Mouse (Mus musculus) cerebellum, adult 9-10 months (tissue): ENCODE measurements around the gene Pi4kb.
"Not testable (repeated sequence)": the region's sequence is repeated elsewhere in the genome, so short reads cannot be mapped to it uniquely, and the experiment has no call there.

Experiments
- DNase-seq: peaks from one replicate; pipeline ENCODE4 v3.0.0; 2022

Gene Pi4kb

DNA sequence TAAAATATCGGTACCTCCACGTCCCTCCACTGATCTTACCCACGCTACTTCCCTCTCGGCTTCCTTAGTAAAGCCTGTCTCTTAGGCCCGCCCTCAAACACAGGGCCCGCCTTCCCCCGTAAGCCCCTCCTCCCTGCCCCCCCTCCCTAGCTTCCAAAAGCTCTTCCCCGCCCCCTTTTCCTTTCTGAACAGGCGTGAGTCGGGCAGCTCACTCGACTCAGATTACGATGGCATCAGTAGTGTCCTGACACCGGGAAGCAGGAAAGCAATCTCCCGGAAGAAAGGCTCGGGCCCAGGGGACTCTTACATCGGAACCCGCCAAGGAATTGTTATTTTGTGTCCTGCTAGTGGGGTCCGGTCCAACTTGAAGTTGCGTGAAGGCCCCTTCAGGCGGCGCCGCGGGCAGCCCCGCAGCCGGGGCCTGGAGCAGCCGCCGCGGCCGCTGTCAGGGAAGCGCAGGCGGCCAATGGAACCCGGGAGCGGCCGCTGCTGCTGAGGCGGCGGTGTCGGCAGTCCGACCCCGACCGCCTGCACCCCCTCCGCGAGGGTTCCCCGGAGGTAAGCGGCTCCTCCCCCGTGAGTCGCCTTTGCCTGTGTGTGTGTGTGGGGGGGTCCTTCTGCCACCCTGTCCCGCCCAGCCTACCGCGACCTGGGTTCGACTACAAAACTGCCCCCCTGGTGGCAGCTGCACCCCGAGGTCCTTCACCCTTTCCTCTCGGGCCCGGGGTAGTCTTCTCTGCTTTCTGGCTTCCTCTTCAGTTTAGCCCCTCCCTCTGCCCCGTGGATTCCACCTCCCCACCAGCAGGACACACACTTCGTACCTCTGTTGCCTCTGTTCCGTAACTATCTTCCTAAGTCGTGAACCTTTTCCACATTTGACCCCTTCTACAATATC is at the start of gene Pi4kb:
Gene Pi4kb, plus strand, starts transcription at position 204 of the 895 bp plus-strand sequence.
- peak; percentile 90 for DNase-seq

DNA sequence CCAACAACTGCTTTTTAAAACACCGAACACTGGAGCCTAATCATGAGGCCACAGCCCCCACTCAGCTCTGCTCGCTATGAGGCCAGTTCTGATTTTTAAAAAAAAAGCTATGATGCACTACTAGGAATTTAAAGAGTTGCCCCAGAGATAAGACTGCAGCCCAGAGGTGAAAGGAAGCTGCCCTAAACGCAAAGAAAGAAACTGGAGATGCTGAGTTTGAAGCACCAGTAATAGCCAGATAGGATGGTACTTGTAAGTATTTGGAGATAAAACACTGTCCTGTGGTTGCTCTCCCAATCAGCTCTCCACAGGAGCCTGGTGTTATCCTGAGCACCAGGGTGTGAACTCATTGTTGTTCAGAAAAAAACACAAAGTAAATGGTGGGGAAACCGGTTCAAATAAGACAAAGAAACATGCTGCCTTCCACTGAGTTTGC is 48.2 kb upstream of the Pi4kb start:
- DNase-seq, result not testable (repeated sequence)

DNA sequence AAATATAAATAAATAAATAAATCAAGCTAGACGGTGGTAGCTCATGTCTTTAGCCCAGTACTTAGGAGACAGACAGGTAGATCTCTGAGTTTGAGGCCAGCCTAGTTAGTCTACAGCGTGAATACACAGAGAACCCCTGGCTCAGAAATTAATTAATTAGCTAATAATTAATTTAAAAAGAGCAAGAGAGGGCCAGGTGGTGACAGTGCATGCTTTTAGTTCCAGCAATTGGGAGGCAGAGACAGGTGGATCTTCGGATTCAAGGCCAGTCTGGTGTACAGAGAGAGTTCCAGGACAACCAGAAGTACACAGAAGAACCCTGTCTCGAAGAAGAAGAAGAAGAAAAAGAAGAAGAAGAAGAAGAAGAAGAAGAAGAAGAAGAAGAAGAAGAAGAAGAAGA is 45.6 kb upstream of the Pi4kb start:
- not testable (repeated sequence) for DNase-seq

DNA sequence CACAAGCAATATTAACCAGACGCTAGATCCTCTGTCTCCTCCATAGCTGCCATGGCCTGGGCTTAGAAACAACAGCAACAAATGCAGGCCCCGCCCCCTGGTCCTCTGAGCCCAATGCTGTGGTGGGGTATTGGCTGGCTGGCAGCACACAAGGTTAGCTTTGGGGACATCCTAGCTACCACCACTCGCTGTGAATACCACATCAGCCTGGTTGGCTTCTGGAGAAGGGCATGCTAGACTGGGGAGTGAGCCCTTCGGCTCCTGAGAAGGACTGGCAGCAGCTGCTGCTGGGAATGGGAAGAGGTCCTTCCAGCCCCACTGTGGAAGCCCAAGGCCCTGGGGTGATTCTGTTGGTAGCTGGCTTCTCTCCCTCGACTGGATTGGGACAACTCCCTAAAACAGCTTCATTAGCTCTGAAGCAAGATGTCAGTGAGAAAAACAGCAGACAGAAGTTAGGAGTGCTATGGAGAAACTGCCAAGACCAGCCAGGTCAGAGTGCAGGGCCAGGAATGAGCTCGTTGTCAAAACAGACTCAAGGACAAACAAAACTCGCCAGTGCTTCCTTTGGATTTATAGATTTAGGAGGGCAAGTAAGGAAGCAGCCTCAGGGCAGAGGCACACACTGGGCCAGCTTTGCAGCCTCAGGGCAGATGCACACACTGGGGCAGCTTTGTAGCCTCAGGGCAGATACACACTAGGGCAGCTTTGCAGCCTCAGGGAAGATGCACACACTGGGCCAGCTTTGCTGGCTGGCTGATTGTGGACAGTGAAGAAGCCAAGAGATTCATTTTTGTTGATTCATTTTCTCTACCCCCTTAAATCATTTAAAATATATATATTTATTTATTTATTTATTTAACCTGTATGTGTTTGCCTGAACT is 43.9 kb upstream of the Pi4kb start:
- DNase-seq, result not testable (repeated sequence)

DNA sequence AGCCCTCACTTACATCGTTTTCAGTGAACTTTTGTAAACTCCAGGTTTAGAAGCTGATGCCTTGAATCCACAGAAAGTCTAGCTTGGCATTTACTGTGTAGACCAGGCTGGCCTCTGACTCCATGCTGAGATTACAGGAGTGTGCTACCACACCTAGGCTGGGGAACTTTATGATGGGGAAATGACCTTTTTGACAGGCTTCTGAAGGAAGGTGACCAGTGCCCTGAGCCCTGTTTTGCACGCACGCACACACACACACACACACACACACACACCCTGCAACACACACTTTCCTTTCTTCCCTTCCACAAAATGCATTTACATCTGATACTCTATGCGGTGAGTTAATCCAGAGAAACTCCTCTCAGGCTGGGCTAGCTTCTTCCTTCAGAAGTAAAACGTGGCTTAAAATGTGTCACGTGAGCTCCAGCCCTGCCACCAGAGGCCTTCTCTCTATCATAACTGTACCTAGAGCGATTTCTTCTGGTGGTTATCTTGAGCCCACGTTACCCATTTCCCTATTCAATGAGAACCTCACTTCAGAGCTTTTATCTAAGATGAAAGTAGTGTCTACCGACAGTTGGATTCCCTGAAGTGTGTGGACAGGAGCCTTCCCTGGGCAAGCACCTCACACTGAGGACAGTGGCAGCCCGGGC is 43.0 kb upstream of the Pi4kb start:
- not testable (repeated sequence) for DNase-seq

DNA sequence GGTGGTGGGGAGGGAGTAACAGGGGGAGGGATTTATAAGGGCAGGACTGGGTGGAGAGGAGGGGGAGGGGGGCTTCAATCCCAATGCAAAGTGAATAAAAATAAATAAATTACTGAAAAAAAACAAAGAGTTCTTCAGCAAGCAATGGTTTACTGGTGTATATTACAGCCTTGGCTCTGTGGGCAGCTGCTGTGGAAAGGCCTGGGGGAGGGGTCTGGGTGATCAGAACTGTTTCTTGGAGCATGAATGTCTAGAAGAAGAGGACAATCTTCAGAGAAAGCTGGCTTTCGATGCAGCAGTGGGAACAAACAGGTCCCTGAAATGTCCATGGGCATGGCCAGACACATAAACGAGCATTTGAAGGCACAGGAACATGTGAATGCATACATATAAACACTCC is 42.3 kb upstream of the Pi4kb start:
- DNase-seq, result not testable (repeated sequence)

DNA sequence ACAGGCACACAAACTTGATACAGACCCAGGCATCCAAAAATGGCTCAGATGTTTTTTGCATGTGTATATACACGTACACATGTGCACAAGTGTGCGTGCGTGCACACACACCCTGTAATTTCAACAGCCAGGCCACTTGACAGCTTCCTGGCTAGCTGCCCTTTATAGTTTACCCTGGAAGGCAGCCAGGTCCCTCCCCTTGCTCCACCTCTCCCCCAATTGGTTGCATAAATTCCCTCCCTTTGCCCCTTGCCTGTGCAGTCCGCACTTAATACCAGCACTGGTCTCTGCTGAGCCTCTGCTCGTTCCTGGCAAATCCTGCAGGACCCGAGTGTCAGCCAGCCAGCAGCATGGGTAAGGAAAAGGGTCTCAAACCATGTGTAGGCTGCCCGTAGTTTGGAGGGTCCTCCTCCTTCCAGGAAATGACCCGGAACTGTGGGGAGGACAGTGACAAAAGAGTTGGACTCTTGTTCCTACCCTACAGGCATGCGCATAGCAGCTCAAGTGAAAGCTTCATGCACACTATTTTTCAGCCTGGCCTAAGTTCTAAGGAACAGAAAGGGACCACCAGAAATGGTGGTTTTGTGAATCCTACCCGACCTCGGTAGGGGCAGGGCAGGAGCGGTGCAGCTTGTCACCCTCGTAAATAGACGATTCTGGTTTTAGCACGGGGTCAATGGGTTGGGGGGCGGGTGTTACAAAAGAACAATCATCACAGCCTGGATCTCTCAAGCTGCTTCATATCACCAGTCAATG is 41.5 kb upstream of the Pi4kb start, which contains the start of gene Selenbp1:
Gene Selenbp1, plus strand, starts transcription at position 248 of the 756 bp plus-strand sequence.
- peak; percentile 39 for DNase-seq

DNA sequence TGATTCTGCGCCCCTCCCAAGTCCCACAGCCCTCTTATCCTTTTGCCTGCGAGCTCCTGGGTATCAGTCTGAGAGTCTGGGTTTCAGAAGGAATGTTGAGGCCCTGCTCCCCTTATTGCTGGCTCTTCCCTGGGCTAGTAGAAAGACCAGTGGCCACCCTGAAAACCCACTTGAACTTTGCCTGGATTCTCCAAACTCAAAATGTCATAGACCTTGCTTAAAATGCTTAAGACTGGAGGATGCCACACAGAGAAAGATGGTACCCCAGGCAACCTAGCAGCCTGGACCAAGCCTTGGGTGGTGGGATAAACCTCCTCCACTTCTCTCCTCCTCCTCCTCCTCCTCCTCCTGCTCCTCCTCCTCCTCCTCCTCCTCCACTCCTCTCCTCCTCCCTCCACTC is 40.9 kb upstream of the Pi4kb start:
- DNase-seq, result not testable (repeated sequence)

DNA sequence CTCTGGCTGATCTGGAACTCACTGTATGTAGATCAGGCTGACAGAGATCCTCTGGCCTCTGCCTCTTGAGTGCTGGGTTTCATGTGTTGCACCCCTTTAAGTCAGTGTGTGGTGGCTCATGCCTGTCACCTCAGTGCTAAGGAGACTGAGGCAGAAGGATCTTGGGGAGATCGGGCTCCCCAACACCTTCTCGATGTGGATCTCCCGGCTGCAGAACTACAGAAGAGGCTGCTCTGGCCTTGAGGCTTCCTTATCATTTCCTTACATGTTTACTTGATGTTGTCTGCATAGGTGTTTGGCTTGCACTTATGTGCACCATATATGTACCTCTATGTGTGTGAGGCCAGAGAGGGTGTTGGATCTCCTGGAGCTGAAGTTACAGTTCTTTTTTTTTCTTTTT is 40.0 kb upstream of the Pi4kb start:
- not testable (repeated sequence) for DNase-seq

DNA sequence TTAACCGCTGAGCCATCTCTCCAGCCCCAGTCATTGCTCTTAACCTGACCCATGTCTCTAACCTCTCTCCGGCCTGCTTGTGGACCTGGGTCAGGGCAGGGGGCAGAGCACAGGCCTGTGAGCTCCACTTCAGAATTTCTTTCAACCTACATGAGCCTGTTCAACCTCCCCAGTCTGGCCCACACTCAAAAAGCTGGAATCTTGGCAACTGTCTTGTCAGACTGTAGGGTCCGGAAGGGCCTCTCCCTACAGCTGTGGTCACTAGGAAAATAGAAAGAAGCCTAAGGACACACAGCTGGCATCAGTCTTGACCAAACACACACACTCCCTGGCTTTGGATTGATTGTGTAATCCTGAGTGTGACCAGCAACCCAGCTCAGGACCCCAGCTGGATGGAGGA is 39.2 kb upstream of the Pi4kb start:
- not testable (repeated sequence) for DNase-seq

DNA sequence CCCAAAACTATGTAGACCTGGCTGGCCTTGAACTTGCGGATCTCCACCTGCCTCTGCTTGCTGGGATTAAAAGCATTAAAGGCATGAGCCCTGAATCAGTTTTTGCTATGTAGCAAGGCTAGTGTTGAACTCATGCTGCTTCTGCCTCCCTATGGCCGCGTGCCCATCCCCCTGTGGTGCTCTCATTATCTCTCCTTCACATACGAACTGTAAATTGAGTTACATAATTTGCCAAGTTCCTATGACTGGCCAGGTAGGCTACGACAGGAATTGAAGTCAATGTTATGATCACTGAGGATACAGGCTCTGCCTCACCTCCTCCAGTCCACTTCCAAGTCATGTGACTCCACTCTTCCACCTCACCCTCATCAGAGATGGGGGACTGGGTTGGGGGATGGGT is 38.4 kb upstream of the Pi4kb start:
- DNase-seq, result not testable (repeated sequence)

DNA sequence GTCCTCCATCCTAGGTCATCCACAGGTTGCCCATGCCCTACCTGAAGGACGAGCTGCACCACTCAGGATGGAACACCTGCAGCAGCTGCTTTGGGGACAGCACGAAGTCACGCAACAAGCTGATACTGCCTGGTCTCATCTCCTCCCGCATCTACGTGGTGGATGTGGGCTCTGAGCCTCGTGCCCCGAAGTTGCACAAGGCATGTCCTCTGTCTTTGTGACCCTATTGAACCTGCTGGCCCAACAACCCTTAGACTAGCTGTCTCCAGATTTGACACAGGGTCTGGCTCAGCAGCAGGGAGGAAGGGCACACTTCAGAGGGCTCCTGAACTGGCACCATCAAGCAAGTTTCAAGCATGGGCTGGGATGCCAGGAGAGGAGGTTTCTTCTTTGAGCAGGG is 37.3 kb upstream of the Pi4kb start:
- DNase-seq, result not testable (repeated sequence)

DNA sequence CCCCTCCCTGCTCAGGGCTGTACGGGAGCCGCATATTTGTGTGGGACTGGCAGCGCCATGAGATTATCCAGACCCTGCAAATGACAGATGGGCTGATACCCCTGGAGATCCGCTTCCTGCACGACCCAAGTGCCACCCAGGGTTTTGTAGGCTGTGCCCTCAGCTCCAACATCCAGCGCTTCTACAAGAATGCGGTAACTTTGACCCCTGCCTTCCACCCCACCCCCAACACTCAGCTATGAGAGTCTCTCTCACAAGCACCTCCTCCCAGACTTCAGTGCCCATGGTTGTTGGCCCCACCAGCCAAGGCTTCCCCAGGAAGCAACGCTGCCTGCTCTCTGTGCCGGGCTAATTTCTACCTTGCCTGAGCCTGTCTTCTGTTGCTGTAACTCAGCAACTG is 34.5 kb upstream of the Pi4kb start:
- not testable (repeated sequence) for DNase-seq

DNA sequence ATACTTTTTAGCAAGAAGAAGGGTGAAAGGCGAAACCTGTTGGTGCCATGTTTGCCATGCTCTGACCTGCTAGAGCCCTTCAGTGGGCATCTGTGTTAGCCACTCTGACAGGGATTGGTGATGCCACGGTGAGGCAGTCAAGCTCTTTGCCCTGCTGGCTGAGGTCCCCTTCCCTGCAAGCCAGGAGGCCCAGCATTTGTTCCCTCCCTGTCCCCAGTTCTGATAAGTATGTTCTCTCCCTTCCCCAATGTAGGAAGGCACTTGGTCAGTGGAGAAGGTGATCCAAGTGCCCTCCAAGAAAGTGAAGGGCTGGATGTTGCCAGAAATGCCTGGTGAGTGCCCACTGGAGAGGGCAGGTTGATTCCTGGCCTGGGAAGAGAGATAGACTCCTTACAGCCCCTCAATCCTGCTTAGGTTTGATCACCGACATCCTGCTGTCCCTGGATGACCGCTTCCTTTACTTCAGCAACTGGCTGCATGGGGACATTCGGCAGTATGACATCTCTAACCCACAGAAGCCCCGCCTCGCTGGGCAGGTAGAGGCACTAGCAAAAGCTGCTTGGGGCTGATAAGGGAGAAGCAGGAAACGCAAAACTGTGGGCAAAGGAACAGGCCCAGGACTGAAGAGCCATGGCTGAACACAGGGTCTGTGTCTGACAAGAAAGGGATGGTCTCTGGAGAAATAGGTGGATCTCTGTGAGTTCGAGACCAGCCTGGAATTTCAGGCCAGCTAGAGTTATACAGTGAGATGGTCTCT is 32.1 kb upstream of the Pi4kb start:
- DNase-seq, result not testable (repeated sequence)

DNA sequence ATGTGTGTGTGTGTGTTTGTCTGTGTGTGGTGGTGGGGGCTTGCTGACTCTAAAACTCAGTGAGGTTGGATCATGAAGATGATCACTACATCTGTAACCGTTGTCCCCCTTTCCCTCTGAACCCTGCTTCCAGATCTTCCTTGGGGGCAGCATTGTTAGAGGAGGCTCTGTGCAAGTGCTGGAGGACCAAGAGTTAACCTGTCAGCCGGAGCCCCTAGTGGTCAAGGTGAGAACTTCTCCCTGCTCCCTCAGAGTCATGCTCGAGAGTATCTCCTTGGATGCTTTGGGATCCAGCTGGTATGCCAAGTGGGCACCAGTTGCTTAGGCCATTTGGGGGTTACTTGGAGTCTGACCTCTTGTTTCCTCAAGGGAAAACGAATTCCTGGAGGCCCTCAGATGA is 30.8 kb upstream of the Pi4kb start:
- not testable (repeated sequence) for DNase-seq

DNA sequence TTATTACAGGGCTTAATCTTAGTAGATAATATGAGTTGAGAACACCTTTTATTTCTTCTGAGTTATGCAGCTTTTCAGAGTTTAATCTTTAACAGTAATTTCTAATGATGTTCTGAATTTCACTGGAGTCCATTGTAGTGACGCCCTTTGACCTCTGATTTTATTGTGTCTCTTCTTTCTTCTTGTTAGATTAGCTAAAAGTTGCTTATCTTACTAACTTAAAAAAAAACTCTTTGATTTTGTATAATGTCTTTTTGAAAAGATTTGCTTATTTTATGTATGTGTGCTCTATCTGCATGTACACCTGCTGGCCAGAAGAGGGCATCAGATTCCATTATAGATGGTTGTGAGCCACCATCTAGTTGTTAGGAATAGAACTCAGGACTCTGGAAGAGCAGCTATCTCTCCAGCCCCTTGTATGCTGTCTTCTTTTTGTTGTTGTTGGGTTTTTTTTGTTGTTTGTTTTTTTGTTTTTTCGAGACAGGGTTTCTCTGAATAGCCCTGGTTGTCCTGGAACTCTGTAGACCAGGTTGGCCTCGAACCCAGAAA is 26.4 kb upstream of the Pi4kb start:
- no peak for DNase-seq

DNA sequence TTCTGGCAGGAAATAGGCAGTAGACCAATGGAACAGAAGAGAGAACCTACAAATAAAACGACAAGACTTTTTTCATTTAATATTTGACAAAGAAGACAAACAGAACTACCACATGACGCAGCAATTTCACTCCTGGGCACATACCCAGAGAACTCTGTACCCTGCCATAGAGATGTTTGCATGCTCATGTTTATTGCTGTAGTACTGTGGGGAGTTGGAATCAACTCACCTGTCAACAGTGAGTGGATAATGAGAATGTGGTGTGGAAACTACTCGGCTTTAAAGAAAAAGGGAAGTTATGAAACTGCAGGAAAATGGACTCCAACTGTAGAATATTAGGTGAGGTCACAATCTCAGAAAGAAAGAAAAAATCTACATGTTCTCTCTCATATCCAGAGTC is 24.9 kb upstream of the Pi4kb start:
- no peak for DNase-seq

DNA sequence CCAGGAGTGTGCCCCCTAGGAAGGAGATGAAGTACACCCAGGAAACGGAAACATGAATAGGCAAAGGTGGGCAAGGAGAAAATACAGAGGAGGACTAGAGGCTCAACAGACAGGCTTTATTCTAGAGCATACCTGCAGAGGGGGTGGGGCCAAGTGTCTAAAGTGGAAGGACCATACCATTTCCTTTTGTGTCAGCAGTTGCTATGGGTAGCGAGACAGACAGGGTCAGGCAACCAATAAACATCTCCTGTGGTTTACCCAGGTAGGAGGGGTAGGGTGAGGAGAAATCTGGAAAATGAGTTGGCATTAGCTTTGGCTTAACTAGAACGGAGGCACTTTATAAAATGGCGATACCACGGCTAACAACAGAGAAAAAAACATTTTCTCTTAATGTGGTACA is 21.7 kb upstream of the Pi4kb start:
- peak; percentile 79 for DNase-seq

DNA sequence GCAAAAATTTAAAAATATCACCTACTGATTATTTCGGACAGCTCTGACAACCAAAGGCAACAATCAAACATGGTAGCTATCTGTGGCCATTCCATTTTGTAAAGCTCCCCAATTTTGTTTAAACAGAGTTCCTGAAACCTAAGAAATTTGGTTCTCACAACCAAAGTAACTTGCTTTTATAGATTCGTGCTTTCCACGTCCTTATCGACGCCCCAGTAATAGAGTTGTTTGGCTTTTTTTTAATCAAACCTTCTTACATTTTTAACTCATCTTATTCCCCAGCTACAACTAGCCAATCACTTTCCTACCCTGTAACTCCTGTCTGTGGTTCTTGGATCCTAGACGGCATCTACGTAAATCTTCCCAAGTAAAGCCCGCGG is 21.2 kb upstream of the Pi4kb start:
- no peak for DNase-seq

DNA sequence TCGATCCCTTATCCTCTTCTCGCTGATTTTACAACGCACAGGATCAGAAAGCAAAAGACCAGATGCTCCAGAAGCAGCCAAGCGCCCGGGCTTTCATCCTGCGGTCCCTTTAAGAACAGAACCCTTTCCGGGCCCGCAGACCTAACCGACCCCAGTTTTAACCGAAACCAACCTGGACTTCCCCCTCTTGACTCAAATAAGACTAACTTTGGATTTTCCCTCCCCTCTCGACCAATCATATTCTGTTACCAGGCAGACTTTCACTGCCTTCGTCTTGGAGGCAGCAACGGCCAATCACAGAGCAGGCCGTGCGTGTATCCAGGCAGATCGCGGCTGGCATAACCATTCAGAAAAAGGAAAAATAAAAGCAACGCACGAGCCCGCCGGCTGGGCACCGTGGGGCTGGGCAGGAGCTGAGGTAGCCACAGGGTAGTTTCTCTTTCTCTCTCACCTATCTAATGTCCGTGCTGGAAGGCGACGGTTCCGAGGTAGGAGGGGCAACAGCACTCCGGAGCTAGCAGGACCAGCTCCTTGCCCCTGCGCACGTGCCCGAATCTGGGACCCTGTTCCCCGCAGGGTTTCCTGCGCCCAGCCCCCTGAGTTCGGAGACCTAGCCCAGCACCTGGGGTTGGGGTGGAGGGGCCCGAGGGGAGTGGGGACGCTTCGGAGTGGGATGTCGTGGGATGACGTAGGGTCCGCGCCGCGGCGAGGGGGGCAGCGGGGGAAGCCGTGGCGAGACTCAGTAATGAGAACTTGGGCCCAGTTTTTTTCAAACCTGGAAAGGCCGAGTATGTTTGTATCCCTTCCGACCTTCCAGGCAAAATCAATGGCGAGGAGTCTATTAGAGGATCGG is 20.5 kb upstream of the Pi4kb start, which contains the start of gene Rfx5:
Gene Rfx5, plus strand, starts transcription at position 312 of the 853 bp plus-strand sequence.
- DNase-seq, result peak; percentile 98
